Mouse (Mus musculus) mouse embryonic stem cell (cell line): Measurements from ENCODE around the gene Nrl.

Source experiments
- in situ Hi-C, 2 experiments: fragments of 300-500 bp; cut with MboI; formaldehyde crosslinking; loops; 1 replicate in 1 of 2; 3 replicates in 1 of 2; pipeline ENCODE4 v1.14.3; 2019 to 2020; ENCODE audit warnings: low sequenced_read_pairs in 2 of 2, low pct_unique_long_range_greater_than_20kb in 1 of 2, mixed read lengths in 1 of 2; ENCODE audit not compliant: unreplicated experiment in 1 of 2

Nrl gene

DNA sequence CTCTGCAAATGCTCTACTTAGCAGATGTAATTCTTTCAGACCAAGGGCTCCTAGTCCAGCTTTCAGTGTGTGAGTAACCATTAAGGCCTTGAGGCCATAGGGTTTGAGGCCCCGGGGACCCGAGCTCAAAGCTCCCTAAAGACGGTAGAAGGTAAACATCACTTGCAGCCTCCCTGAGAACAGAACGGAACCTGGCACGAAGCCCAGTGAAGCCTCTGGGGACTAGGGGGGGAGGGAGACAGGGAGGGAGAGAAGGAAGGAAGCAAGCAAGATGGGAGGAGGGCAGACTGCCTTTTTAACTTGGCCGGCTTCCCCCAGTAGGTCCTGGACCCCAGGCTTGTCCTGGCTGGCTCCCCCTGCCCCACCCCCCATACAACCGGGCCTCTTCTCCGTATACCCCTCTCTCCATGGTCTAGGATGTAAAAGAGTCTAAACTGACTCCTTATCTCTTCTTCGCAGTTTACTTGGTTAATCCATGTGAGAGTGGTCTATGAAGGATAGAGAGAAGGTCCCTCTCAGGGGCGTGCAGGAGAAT is 16.1 kb upstream of the Nrl start:
- in situ Hi-C loops: no loop called here

DNA sequence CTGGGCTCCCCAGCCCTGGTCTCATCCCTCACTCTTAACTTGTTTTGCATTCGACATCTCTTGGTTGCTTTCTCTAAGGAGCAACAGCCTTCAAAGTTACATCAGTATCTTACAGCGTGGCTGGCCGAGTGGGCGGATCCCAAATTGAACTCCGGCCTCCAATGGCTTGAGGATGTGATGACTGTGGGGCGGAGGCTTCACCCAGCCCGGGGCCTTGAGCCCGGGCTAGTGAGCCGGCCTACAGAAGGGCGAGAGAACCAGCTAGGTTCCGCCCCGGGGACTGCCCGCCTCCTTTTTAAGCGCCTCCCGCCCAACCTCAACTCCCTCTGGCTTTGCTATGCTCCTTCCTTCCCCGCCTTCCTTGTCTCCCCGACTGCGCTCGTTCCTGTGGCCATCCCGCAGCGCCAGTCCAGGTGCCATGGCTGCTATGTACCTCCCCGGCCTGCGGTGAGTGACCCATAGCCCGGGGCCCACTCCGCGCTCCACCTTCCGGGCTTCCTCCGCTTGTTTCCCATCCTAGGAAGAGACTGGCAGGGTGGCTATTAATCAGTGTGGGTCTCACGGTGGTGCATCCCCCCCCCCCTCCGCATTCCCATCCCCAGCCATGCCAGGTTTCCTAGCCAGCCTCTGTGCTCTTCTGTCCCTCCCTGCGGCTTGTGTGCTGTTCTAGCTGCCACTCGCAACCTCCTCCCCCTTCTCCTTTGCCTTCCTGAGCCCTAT is 15.4 kb upstream of the Nrl start, which contains the start of gene Pck2:
TSS of gene Pck2 (plus strand) at position 200 of the 720 bp plus-strand sequence.
- in situ Hi-C loops: no loop called here

DNA sequence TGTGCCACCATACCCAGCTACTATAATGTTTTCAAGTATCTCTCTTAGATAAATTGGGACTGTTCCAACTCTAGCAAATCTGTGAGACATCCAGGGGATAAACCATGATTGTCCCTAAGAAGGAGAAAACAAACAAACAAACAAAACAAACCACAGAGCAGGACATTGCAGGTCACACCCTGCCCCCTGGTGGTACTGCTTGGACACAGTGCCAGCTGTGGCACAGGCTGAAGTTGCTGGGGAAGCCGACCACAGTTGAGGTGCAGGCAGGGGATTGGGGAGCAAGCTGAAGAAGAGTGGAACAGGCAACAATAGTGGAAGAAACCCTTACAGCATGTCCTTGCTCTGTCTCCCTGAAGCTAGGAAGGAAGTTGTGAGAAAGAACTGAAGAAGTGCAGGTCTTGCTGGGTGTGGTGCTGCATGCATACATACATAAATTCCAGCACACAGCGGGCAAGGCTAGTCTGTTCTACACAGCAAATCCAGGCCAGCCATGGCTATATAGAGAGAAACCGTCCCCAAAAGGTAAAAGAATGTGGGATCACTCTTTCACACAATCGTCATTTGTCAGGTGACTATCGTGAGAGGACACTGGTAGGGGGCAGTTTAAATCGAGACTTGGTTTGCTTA is 11.4 kb upstream of the Nrl start:
- in situ Hi-C loops: no loop called here

DNA sequence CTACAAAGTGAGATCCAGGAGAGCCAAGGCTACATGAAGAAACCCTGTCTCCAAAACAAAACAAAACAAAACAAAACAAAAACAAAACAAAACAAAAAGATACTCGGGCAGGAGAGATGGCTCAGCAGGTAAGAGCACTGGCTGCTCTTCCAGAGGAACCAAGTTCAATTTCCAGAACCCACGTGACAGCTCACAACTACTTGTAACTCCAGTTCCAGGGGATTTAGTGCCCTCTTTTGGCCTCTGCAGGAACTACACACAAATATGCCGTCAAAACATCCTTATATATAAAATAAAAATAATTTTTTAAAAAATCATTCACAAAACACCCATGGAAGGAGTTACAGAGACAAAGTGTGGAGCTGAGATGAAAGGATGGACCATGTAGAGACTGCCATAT is 3.2 kb upstream of the Nrl start:
- in situ Hi-C loops: no loop called here

DNA sequence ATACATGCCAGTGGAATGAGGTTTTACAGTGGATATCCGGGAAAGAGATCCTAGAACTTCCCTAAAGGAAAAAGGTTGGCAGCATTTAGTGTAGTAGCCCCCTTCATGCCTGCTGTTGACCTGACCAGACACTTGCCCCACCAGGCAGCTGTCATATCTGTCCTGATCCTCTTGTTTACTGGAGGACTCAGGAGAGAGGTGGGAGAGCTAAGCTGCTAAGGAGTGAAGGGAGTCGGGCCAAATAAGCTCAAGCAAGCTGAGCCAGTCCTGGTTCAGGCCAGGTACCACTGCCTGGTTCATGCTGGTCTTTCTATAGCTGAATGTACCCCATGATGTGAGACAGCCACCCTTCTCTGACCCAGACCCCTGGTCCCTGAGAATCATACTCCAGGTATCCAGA is 1.9 kb upstream of the Nrl start:
- in situ Hi-C loops: no loop called here

DNA sequence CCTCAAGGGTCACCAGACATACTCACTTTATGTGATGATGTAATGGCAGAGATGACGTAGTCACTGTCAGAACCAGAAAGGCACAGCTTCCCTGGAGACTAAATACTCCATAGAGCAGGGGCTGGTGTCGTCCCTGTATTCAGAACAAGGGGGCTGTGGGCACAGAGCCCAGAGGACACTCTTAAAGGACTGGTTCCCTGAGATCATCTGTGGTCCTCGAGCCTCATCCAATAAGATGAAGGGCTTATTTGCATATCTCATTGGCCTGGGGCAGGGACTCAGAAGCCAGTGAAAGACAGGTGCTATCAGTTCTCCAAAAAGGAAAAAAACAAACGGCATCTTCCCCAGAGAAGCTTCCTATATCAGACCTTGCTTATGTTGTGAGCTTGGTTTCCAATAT is 719 bp downstream of the Nrl start:
- in situ Hi-C loops: no loop called here

DNA sequence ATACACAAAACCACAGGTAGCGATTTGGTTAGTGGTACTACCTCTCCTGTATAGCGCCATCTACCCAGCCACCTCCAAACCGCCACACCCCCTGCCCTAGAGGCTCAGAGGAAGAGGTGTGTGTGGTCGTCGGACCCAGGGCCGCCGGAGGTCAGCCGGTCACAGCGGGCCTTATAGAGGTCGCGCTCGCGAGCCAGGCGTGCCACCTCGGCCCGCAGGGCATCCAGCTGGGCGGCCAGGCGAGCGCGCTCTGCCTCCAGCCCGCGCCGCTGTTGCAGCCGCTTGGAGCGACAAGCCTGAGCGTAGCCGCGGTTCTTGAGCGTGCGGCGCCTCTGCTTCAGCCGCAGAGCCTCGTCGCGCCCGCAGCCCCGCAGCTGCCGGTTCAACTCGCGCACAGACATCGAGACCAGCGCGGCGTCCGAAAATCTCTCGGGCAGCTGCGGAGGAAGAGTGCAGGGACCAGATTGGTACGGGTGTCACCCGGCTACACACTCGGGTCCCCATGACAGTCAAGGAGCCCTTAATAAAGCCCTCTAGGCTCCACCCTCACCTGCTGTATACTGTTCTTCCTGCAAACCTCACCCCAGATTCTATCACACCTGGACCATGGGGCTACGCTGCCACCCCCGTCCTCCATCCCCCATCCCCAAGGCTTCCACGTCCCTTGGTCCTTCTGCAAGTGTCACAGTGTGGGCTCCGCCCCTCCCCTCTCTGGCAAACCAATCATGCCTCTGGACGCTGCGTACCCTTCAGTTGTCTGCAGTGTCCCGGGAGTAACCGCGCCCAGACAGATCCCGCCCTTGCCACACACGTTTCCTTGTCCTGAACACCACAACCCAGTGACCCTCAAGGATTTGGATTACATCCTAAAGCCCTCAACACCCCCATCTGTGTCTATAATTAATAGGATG is 4.1 kb downstream of the Nrl start:
- in situ Hi-C loops: no loop called here

DNA sequence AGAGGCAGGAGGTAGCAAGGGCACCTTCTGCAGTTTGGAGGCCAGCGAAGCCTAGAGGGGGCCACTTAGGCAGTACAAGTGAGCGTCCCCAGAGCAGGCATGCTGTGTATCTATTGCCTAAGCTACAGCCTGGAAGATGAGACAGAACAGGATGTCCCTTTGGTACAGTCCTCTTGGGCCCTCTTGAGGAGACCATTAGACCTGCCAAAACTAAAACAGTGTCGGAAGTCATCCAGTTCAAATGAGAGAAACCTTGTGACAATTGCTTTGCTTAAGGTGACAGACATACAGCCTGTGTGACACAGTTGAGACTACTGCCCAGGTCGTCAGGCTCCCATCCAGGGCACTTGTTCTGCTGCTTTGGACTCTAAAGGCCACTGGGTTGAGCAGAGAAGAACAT is 5.2 kb downstream of the Nrl start:
- in situ Hi-C loops: no loop called here

DNA sequence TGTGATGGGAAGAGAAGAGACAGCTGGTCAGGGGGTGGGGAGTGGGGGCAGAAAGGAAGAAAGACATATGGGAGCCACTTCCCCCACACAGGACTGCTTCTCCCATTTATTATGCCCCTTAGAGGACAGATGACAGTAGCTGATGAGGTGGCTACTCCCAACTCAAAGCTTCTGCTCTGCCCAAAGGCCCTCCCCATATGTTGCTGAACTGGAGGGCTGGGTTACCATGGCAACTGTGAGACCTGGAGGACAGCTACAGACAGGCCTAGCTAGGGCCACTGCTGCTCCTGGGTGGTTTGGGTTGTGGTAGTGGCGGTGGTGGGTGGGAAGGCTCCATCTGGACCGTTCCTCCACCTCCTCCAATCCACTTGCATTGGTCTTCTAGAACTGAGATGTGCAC is 5.9 kb downstream of the Nrl start:
- in situ Hi-C loops: no loop called here

DNA sequence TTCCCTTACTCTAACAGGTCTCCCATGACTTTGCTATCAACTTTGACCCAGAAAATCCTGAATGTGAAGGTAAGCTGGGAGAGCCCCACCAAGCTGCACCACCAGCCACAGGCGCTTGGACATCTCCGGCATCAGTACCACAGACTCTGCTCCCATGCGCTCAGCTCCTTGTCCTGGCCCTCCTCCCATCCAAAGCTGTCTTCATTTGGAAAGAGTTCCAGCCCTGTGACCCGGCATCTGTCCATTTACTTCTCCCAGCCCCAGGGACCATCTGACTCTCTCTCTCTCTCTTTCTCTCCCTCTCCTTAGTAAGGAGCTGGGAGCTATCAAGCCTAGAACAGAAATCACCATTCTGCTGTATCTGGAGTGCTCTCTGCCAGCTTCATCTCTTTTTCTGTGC is 8.9 kb downstream of the Nrl start:
- in situ Hi-C loops: no loop called here

DNA sequence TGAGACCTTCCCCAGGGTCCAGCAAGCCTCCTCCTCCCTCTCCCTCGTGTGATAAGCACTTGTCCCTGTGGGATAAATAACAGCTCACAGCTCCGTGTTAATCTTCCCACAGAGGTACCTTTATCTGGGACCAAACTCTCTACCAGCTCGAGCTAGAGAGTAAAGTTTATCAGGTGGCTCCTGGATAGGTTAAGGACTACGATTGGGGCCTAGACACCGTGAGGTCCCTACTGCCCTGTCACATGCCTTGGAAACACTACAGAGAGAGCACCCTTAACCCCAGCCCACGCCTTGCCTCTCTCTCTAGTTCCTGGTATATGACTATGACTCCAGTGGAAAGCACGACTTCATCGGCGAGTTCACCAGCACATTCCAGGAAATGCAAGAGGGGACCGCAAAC is 10.9 kb downstream of the Nrl start:
- in situ Hi-C loops: no loop called here

DNA sequence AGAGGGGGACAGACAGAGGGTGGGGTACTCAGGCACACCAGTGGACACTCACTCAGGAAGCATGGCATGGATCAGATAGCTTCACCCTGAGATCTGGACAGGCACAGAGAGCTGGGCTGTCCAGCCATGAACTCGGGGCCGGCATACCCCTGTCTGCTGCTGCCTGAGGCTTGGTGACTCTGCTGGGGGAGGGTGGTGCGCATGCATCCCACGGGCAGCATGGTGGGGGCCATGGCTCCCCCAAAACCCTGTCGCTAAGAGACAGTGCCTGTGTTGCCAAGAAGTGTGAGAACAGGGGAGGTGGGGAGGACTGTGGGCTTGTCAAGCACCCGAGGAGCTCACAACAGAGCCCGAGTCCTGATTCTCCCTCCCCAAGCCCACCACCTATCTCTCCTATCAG is 13.7 kb downstream of the Nrl start:
- in situ Hi-C loops: no loop called here

DNA sequence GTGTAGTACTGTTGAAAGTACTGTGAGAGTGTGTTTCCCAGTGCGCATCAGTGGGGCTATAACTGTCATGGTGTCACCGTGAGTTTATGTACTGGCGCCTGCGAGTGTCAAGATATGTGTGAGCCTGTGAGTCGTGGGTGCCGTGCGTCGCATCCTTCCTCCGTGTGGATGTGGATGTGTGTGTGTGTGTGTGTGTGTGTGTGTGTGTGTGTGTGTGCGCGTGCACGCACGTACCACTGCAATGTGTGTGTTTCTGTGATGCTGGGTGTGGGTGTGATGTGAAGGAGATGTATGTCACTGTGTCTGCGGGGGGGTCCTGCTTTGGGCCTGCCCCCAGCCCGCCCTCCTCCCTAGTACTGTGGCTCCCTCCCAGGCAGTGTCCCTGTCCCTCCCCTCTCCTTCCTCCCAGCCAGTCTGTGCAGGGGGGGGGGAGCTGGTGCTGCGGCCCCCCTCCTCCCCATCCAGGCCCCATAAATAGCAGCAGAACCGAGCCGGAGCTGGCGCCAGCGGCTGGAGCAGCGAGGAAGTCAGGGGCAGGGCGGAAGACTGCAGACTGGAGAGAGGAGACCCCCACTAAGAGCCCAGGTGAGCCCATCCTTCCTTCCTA is 14.6 kb downstream of the Nrl start, which contains the start of gene Cpne6:
TSS of gene Cpne6 (plus strand) at position 321 of the 607 bp plus-strand sequence.
- in situ Hi-C loops: no loop called here

DNA sequence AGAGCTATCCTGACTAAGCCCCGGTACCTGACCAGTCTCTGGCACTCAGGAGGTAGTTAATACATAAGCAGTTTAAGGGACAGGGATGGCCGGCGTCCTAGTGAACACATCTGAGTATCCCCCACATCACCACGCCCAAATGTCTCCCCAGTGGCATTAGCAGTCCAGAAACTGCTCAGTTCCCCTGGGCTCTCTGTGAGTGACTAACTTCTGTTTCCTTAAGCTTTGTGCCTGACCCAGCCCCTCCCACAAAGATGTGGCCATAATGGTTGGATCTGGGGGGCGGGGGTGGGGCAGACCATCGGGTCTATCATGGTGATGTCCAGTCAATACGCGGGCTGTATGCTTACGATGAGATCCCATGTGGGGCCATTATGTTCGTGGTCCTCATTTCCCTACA is 15.2 kb downstream of the Nrl start:
- in situ Hi-C loops: no loop called here

DNA sequence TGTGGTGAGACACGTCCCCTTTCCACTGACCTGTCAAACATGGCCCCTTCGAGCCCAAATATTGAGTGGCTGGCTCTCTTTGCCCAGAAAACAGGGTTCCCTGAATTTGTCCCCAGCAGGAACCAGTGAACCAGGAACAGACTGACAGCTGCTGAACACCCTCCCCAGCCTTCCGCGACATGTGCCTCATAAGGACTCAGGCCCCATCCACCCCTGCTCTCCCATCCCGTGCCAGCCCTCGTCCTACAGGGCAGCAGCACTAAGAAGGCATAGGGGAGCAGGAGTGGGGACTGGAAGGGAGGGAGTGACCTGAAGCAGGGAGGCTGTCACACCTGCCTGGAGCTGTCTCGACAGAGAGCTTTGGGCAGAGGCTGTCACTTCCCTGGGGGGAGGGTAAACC is 17.0 kb downstream of the Nrl start:
- in situ Hi-C loops: no loop called here

DNA sequence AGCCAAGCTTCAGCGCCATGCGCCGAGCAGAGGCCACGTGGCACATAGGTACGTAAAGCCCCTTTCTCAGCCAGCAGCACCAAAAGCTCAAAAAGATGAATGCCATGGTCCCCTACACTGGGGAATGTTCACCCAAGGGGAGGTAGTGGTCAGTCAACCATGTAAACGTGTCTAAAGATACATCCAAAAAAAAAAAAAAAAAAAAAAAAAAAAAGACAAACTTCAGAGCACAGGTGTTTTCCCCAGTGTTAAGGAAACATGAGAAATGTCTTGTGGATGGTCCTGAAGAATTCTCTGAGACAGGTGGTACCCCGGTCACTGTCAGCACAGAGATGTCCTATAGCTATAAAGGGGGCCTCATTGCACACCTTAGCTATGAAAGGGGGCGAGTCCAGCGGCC is 19.2 kb downstream of the Nrl start:
- in situ Hi-C loops: no loop called here

DNA sequence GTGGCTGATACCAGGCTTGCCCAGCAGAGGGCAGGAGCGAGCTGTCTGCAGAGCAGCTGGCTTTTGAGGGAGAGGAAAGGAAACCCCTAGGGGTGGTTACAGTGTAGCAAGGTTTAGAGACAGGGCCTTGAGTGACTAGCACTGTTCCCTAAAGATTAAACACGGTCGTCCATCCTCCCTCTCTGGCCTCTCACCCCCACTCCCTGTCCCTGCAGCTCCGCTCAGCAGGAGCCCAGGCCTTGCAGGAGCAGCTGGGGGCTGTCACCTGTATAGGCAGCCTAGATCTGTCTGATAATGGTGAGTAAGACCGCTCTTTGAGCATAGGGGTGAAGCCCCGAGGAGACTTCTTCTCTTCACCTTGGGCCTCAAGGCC is 27.3 kb downstream of the Nrl start:
- in situ Hi-C loops: no loop called here

DNA sequence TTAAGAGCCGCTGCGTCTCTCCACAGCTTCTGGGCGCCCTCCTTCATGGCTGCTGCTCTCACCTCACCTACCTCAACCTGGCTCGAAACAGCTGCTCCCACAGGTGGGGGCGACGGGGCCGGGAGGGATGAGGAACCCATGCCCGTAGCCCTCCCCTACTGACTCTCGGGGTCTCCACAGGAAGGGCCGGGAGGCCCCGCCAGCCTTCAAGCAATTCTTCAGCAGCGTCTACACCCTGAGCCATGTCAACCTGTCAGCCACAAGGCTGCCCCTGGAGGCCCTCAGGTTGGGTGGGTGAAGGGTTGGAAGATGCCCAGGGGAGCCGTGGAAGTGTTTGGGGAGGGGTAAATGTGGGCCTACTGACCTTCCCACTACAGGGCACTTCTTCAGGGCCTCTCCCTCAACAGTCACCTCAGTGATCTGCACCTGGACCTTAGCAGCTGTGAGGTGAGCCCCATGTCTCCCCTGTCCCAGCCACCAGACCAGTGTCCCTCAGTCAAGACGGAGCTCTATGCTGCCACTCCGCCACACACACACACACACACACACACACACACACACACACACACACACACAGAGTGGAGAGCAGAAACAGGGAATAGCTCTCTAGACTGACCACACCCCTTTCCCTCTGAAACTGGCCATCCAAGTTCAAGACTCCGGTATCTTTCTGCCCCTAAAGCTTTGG is 27.9 kb downstream of the Nrl start:
- in situ Hi-C loops: no loop called here
